Mouse (Mus musculus): Measurements from ENCODE around the gene Oaz2. TPM values are rescaled to one million over a fixed set of nuclear protein-coding genes. Genes with fewer than 3 reads are reported as not detected.

Oaz2 gene
- polyA plus RNA-seq, 1 experiment from 2014 or later: 182 TPM

- H3K4me1 ChIP-seq (ENCODE audit: control insufficient read depth, insufficient read depth, low read length): peaks cover 7% of the 10 kb centered on the region; the same call in 1 of the 2 replicates
- peaks cover 6% of the 10 kb centered on the region; the same call in 1 of the 2 replicates for H3K36me3 ChIP-seq (ENCODE audit: control insufficient read depth, insufficient read depth, low read length)
- H3K4me3 ChIP-seq (ENCODE audit: low read depth, low read length): no peak overlapping the region
- H3K9me3 ChIP-seq (ENCODE audit: control insufficient read depth, low read depth, low read length): no peaks in the 10 kb centered on the region
- H3K9ac ChIP-seq (replicated peaks; ENCODE audit: low read depth, low read length): no peak overlapping the region
- no peak overlapping the region for H3K27ac ChIP-seq (ENCODE audit: low read length)
- H3K27me3 ChIP-seq (ENCODE audit: control insufficient read depth, insufficient read depth, low read length): no peaks in the 10 kb centered on the region
- ATAC-seq (ENCODE audit: insufficient number of reproducible peaks, insufficient read depth, low FRiP score, low read depth): no peak
- 95% methylated on average over 6 of the region's 6 CpGs for WGBS
- no peak overlapping the region for H3K4me2 ChIP-seq (replicated peaks; ENCODE audit: low read depth, low read length)
Observed at GRCm38 (mm10) chr9:65728588-65728987, 60.8 kb downstream of the Oaz2 start.

GRCm38 (mm10) chr9:65734931-65735330 is 67.1 kb downstream of the Oaz2 start:
- no peak overlapping the region for H3K9ac ChIP-seq (replicated peaks; ENCODE audit: low read depth, low read length)
- H3K4me2 ChIP-seq (replicated peaks; ENCODE audit: low read depth, low read length): no peak overlapping the region
- 89% methylated on average over 3 of the region's 3 CpGs for WGBS
- ATAC-seq (ENCODE audit: insufficient number of reproducible peaks, insufficient read depth, low FRiP score, low read depth): no peak
- no peak overlapping the region for H3K4me3 ChIP-seq (ENCODE audit: low read depth, low read length)
- H3K9me3 ChIP-seq (ENCODE audit: control insufficient read depth, low read depth, low read length): no peaks in the 10 kb centered on the region
- H3K4me1 ChIP-seq (ENCODE audit: control insufficient read depth, insufficient read depth, low read length): no peaks in the 10 kb centered on the region
- no peak overlapping the region for H3K27ac ChIP-seq (ENCODE audit: low read length)
- H3K36me3 ChIP-seq (ENCODE audit: control insufficient read depth, insufficient read depth, low read length): peaks cover 3% of the 10 kb centered on the region; the same call in 1 of the 2 replicates
- no peaks in the 10 kb centered on the region for H3K27me3 ChIP-seq (ENCODE audit: control insufficient read depth, insufficient read depth, low read length)

Other genes starting within 250 kb of the Oaz2 start
- not detected in 2 replicates for gene Slc51b, start 245.0 kb upstream of the Oaz2 start, polyA plus RNA-seq (2014; fragmentation: Nextera tagmentation; extraction: Ambion mirVana)
- gene Mtfmt, start 232.2 kb upstream of the Oaz2 start, polyA plus RNA-seq (2014; fragmentation: Nextera tagmentation; extraction: Ambion mirVana): 19.0 and 24.1 TPM in 2 replicates
- 94.8 and 96.4 TPM in 2 replicates for gene Spg21, start 207.1 kb upstream of the Oaz2 start, polyA plus RNA-seq (2014; fragmentation: Nextera tagmentation; extraction: Ambion mirVana)
- not detected in 2 replicates for gene Ankdd1a, start 147.8 kb upstream of the Oaz2 start, polyA plus RNA-seq (2014; fragmentation: Nextera tagmentation; extraction: Ambion mirVana)
- gene Plekho2, start 88.0 kb upstream of the Oaz2 start, polyA plus RNA-seq (2014; fragmentation: Nextera tagmentation; extraction: Ambion mirVana): 17.2 and 21.2 TPM in 2 replicates
- 9.9 and 11.0 TPM in 2 replicates for gene Pif1, start 80.8 kb upstream of the Oaz2 start, polyA plus RNA-seq (2014; fragmentation: Nextera tagmentation; extraction: Ambion mirVana)
- gene Rbpms2, start 38.4 kb upstream of the Oaz2 start, polyA plus RNA-seq (2014; fragmentation: Nextera tagmentation; extraction: Ambion mirVana): 28.2 and 32.5 TPM in 2 replicates
- gene Zfp609, start 159.6 kb downstream of the Oaz2 start, polyA plus RNA-seq (2014; fragmentation: Nextera tagmentation; extraction: Ambion mirVana): 8.7 and 9.1 TPM in 2 replicates
- 176 and 179 TPM in 2 replicates for gene Pclaf, start 222.2 kb downstream of the Oaz2 start, polyA plus RNA-seq (2014; fragmentation: Nextera tagmentation; extraction: Ambion mirVana)
- 35.1 and 35.7 TPM in 2 replicates for gene Trip4, start 240.8 kb downstream of the Oaz2 start, polyA plus RNA-seq (2014; fragmentation: Nextera tagmentation; extraction: Ambion mirVana)
- 23.4 and 25.3 TPM in 2 replicates for gene Csnk1g1, start 240.9 kb downstream of the Oaz2 start, polyA plus RNA-seq (2014; fragmentation: Nextera tagmentation; extraction: Ambion mirVana)

Measured in stomach, embryonic 14.5 days (tissue).